In the genomic region with DNA sequence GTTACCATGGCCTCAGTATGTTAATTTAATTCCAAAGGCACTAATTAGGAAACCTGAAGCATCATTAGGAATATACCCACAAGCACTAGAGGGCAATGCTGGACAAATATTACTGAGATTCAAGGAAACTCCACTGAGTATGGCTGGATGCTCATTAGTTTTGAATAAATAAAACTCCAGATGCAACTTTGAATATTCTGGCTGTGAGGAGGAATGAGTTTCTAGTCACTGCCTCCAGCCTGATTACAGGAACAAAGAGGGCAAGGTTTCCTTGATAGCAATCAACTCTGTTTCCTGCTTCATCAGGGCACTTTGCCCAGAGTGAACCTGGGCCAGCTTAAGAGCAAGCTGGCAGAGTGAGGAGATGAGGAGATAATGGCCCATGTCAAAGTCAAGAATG, we compare ENCODE assay signal across 9 mouse cellular contexts.
DNase-seq lines count a peak whose midpoint lies in the region; ATAC-seq lines count a peak whose summit lies in the region.
"Had no signal": no experiment of that assay in that cellular context is flagged by ENCODE, and none has a peak within 500 bp of the region (broad histone marks: within the 10 kb centered on the region; RNA-seq: fewer than 3 reads in every experiment).

No protein-coding gene starts in this region.

- H3K4me3 ChIP-seq in kidney, embryonic 14.5 days (ENCODE audit: low read length), result no peak overlapping the region
- H3K4me3 ChIP-seq: liver, embryonic 13.5 days had no signal

- no peaks in the 10 kb centered on the region for H3K9me3 ChIP-seq in kidney, embryonic 14.5 days (ENCODE audit: control insufficient read depth, low read length)
- H3K9me3 ChIP-seq: liver, embryonic 13.5 days had no signal

- no peaks in the 10 kb centered on the region for H3K27me3 ChIP-seq in kidney, embryonic 14.5 days (ENCODE audit: control insufficient read depth, insufficient read depth, low read length)
- H3K27me3 ChIP-seq: liver, embryonic 13.5 days had no signal

- ATAC-seq in kidney, embryonic 14.5 days (ENCODE audit: low FRiP score, low TSS enrichment), result peak; percentile 43; the same call in 1 of the 2 replicates

- H3K9ac ChIP-seq in kidney, embryonic 14.5 days (ENCODE audit: low read depth, low read length), result no peak overlapping the region
- H3K9ac ChIP-seq: liver, embryonic 13.5 days had no signal

- peak; percentile 0 to 7 for DNase-seq in heart, postnatal 10 days
- no peak for DNase-seq in heart, postnatal 14 days
- DNase-seq in 416B (ENCODE audit: low read depth) (peak; percentile 39), liver (no peak)
- DNase-seq in cerebellum, postnatal 10 days, result peak; percentile 42 to 54
- no peak for DNase-seq in spleen, adult 18-20 months
- no peak for DNase-seq in left cerebral cortex, postnatal 36 days (ENCODE audit: low spot score in 2 of 2)
- DNase-seq: liver, embryonic 13.5 days had no signal

- intact Hi-C loops in heart, postnatal 10 days (cut with DNase I), result no loop called here
- intact Hi-C loops in heart, postnatal 14 days (cut with DNase I), result no loop called here
- intact Hi-C loops in left cerebral cortex, postnatal 36 days (cut with DNase I), result no loop called here

- H3K4me2 ChIP-seq in kidney, embryonic 14.5 days (replicated peaks; ENCODE audit: low read depth, low read length), result no peak overlapping the region
- H3K4me2 ChIP-seq: liver, embryonic 13.5 days had no signal

- H3K4me1 ChIP-seq in kidney, embryonic 14.5 days (ENCODE audit: control insufficient read depth, insufficient read depth, low read length), result no peaks in the 10 kb centered on the region
- H3K4me1 ChIP-seq: liver, embryonic 13.5 days had no signal

- H3K36me3 ChIP-seq in kidney, embryonic 14.5 days (ENCODE audit: control insufficient read depth, insufficient read depth, low read length), result no peaks in the 10 kb centered on the region
- H3K36me3 ChIP-seq: liver, embryonic 13.5 days had no signal

- H3K27ac ChIP-seq in kidney, embryonic 14.5 days (ENCODE audit: low read depth, low read length), result no peak overlapping the region
- H3K27ac ChIP-seq: liver, embryonic 13.5 days had no signal

Comparison
In these comparisons a context has a peak if more than half of its experiments do, and no peak if none do; other contexts are left out.
1. DNase-seq: peak in heart, postnatal 10 days (2 of 2), 416B (single experiment) and cerebellum, postnatal 10 days (2 of 2); none in heart, postnatal 14 days (0 of 2), spleen, adult 18-20 months (0 of 2), left cerebral cortex, postnatal 36 days (0 of 2) and liver (single experiment).